Comparison of ENCODE assay signal across 9 mouse cellular contexts in the genomic region with DNA sequence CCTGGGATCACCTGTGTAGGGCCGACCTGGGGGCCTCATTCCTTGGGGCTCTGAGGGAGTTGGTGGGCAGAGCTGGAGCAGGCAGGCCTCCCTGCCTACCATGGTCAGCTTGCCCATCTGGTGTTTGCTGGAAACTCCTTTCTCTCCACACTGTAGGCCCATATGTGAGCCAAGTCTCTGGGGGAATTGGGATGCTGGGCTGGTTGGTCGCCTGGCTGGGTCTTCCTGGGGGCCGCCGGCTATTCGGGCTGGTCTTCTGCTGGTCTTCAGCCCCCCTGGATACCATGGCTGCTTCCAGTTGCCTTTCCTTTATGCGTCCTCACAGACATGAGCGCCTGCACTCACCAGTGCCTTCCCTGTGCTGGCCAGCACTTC.
A peak's percentile ranks its signal among the peaks of the same experiment; 100 is the strongest.
DNase-seq lines count a peak whose midpoint lies in the region; ATAC-seq lines count a peak whose summit lies in the region.
"Had no signal": no experiment of that assay in that cellular context is flagged by ENCODE, and none has a peak within 500 bp of the region (broad histone marks: within the 10 kb centered on the region; RNA-seq: fewer than 3 reads in every experiment).

No protein-coding gene starts in this region.

- no peaks in the 10 kb centered on the region for H3K36me3 ChIP-seq in kidney, embryonic 15.5 days
- H3K36me3 ChIP-seq in kidney, embryonic 16.5 days (ENCODE audit: insufficient read depth, low read length), result no peaks in the 10 kb centered on the region
- no peaks in the 10 kb centered on the region for H3K36me3 ChIP-seq in forebrain, embryonic 14.5 days (ENCODE audit: control insufficient read depth, insufficient read depth, low read length)
- no peaks in the 10 kb centered on the region for H3K36me3 ChIP-seq in limb, embryonic 12.5 days
- H3K36me3 ChIP-seq in stomach, embryonic 15.5 days, result no peaks in the 10 kb centered on the region

- 0 out of 2 replicates have a peak overlapping the region, but pooled peaks have one; percentile 23 for H3K4me2 ChIP-seq in kidney, embryonic 15.5 days
- H3K4me2 ChIP-seq in kidney, embryonic 16.5 days (replicated peaks; ENCODE audit: low read depth, low read length), result no peak overlapping the region
- peak overlapping the region; percentile 34 for H3K4me2 ChIP-seq in forebrain, embryonic 14.5 days (ENCODE audit: low read length)
- 0 out of 2 replicates have a peak overlapping the region, but pooled peaks have one; percentile 4 for H3K4me2 ChIP-seq in limb, embryonic 12.5 days
- H3K4me2 ChIP-seq in stomach, embryonic 15.5 days, result no peak overlapping the region; the same call in 1 of the 2 replicates

- H3K9ac ChIP-seq in kidney, embryonic 15.5 days, result no peak overlapping the region
- no peak overlapping the region for H3K9ac ChIP-seq in kidney, embryonic 16.5 days (replicated peaks; ENCODE audit: low read length)
- peak overlapping the region; percentile 49 for H3K9ac ChIP-seq in forebrain, embryonic 14.5 days (ENCODE audit: low read length)
- H3K9ac ChIP-seq in limb, embryonic 12.5 days (replicated peaks), result 0 out of 2 replicates have a peak overlapping the region, but pooled peaks have one; percentile 14
- no peak overlapping the region for H3K9ac ChIP-seq in stomach, embryonic 15.5 days

- 0 out of 2 replicates have a peak overlapping the region, but pooled peaks have one; percentile 54 for H3K27ac ChIP-seq in kidney, embryonic 15.5 days
- H3K27ac ChIP-seq in kidney, embryonic 16.5 days (ENCODE audit: low read length), result no peak overlapping the region
- H3K27ac ChIP-seq in forebrain, embryonic 14.5 days (ENCODE audit: low read depth, low read length), result peak overlapping the region; percentile 95
- no peak overlapping the region for H3K27ac ChIP-seq in limb, embryonic 12.5 days
- peak overlapping the region; percentile 62 for H3K27ac ChIP-seq in stomach, embryonic 15.5 days

- ATAC-seq in kidney, embryonic 15.5 days (replicated peaks; ENCODE audit: low FRiP score), result no peak
- ATAC-seq in kidney, embryonic 16.5 days (ENCODE audit: low FRiP score, low TSS enrichment), result no peak
- no peak for ATAC-seq in forebrain, embryonic 14.5 days
- ATAC-seq in limb, embryonic 12.5 days (ENCODE audit: insufficient number of reproducible peaks, insufficient read depth, low FRiP score, low TSS enrichment, low read depth), result no peak
- ATAC-seq in stomach, embryonic 15.5 days (ENCODE audit: insufficient read depth, low FRiP score, low read depth), result no peak

- DNase-seq in forebrain, embryonic 14.5 days (ENCODE audit: low spot score), result no peak
- DNase-seq in spleen, postnatal 4 days (ENCODE audit: low spot score in 2 of 2), result no peak
- no peak for DNase-seq in natural killer cell, adult 2 months (ENCODE audit: low spot score in 2 of 2)
- no peak for DNase-seq in thymus, postnatal 10 days (ENCODE audit: low spot score in 2 of 2)
- DNase-seq: lung, postnatal 10 days had no signal

- H3K4me1 ChIP-seq in kidney, embryonic 15.5 days, result peaks cover 85% of the 10 kb centered on the region
- H3K4me1 ChIP-seq in kidney, embryonic 16.5 days (ENCODE audit: insufficient read depth, low read length), result peaks cover 58% of the 10 kb centered on the region
- peaks cover 84% of the 10 kb centered on the region for H3K4me1 ChIP-seq in forebrain, embryonic 14.5 days (ENCODE audit: control insufficient read depth, insufficient read depth, low read length)
- H3K4me1 ChIP-seq in limb, embryonic 12.5 days (replicated peaks), result peaks cover 81% of the 10 kb centered on the region
- H3K4me1 ChIP-seq in stomach, embryonic 15.5 days, result peaks cover 71% of the 10 kb centered on the region

- H3K27me3 ChIP-seq in kidney, embryonic 15.5 days, result 0 out of 2 replicates have a peak, but pooled peaks cover 12% of the 10 kb centered on the region
- no peaks in the 10 kb centered on the region for H3K27me3 ChIP-seq in kidney, embryonic 16.5 days (ENCODE audit: insufficient read depth, low read length)
- no peaks in the 10 kb centered on the region for H3K27me3 ChIP-seq in forebrain, embryonic 14.5 days (replicated peaks; ENCODE audit: control insufficient read depth, insufficient read depth, low read length)
- peaks cover 27% of the 10 kb centered on the region for H3K27me3 ChIP-seq in limb, embryonic 12.5 days
- H3K27me3 ChIP-seq in stomach, embryonic 15.5 days (replicated peaks), result no peaks in the 10 kb centered on the region

- no peak overlapping the region for H3K4me3 ChIP-seq in kidney, embryonic 15.5 days (replicated peaks)
- no peak overlapping the region for H3K4me3 ChIP-seq in kidney, embryonic 16.5 days (ENCODE audit: low read length)
- no peak overlapping the region for H3K4me3 ChIP-seq in forebrain, embryonic 14.5 days (ENCODE audit: low read depth, low read length)
- no peak overlapping the region for H3K4me3 ChIP-seq in limb, embryonic 12.5 days (replicated peaks)
- no peak overlapping the region for H3K4me3 ChIP-seq in stomach, embryonic 15.5 days (replicated peaks)

- no peaks in the 10 kb centered on the region for H3K9me3 ChIP-seq in kidney, embryonic 15.5 days (replicated peaks)
- no peaks in the 10 kb centered on the region for H3K9me3 ChIP-seq in kidney, embryonic 16.5 days (ENCODE audit: low read length)
- H3K9me3 ChIP-seq in forebrain, embryonic 14.5 days (replicated peaks; ENCODE audit: control insufficient read depth, low read length), result no peaks in the 10 kb centered on the region
- no peaks in the 10 kb centered on the region for H3K9me3 ChIP-seq in limb, embryonic 12.5 days
- no peaks in the 10 kb centered on the region for H3K9me3 ChIP-seq in stomach, embryonic 15.5 days

- 66% methylated on average over 7 of the region's 7 CpGs for WGBS in kidney, embryonic 15.5 days
- WGBS in kidney, embryonic 16.5 days, result 78% methylated on average over 7 of the region's 7 CpGs
- 41% methylated on average over 7 of the region's 7 CpGs for WGBS in forebrain, embryonic 14.5 days
- 58% methylated on average over 7 of the region's 7 CpGs for WGBS in limb, embryonic 12.5 days
- WGBS in stomach, embryonic 15.5 days, result 72% methylated on average over 7 of the region's 7 CpGs

Comparison
In these comparisons a context has a peak if more than half of its experiments do, and no peak if none do; other contexts are left out.
1. H3K27ac ChIP-seq: peak in kidney, embryonic 15.5 days (single experiment), forebrain, embryonic 14.5 days (single experiment) and stomach, embryonic 15.5 days (single experiment); none in kidney, embryonic 16.5 days (single experiment) and limb, embryonic 12.5 days (single experiment).
2. H3K4me2 ChIP-seq: peak in kidney, embryonic 15.5 days (single experiment), forebrain, embryonic 14.5 days (single experiment) and limb, embryonic 12.5 days (single experiment); none in kidney, embryonic 16.5 days (single experiment) and stomach, embryonic 15.5 days (single experiment).
3. H3K9ac ChIP-seq: peak in forebrain, embryonic 14.5 days (single experiment) and limb, embryonic 12.5 days (single experiment); none in kidney, embryonic 15.5 days (single experiment), kidney, embryonic 16.5 days (single experiment) and stomach, embryonic 15.5 days (single experiment).